Comparison of ENCODE assay signal across 8 mouse cellular contexts in genomic region chr17:83706116-83706593, GRCm38 (mm10). TPM values are rescaled to one million over a fixed set of nuclear protein-coding genes. Genes with fewer than 3 reads are reported as not detected.
DNase-seq lines count a peak whose midpoint lies in the region; ATAC-seq and TF ChIP-seq lines count a peak whose summit lies in the region.

Gene Mta3 (plus strand): TSS chr17:83706163.

- no peak for TF ChIP-seq CTCF in heart, adult 2 months (IDR thresholded peaks at IDR 0.05)

- DNase-seq in left cerebral cortex, adult 18-20 months (ENCODE audit: low spot score in 2 of 2), result peak; percentile 56 to 67
- no peak for DNase-seq in left cerebral cortex, adult 11 months (ENCODE audit: low spot score)
- peak; percentile 28 for DNase-seq in embryonic facial prominence, embryonic 14.5 days (ENCODE audit: low spot score)
- DNase-seq in heart, adult 2 months, result peak; percentile 82 to 85
- DNase-seq in kidney, adult 11 months, result peak; percentile 41
- peak; percentile 72 for DNase-seq in limb, embryonic 11.5 days (ENCODE audit: low spot score)
- peak; percentile 96 for DNase-seq in midbrain, embryonic 11.5 days (ENCODE audit: low spot score, missing footprints)
- peak; percentile 67 to 76 for DNase-seq in spleen, adult 18-20 months

- peak; percentile 64 for ATAC-seq in embryonic facial prominence, embryonic 14.5 days (ENCODE audit: low read depth)
- ATAC-seq in limb, embryonic 11.5 days (ENCODE audit: insufficient number of reproducible peaks, low FRiP score, low TSS enrichment, low read depth), result peak; percentile 61
- ATAC-seq in midbrain, embryonic 11.5 days (ENCODE audit: low FRiP score), result peak; percentile 82

- no peak for TF ChIP-seq POLR2A in heart, adult 2 months (IDR thresholded peaks at IDR 0.05; ENCODE audit: insufficient read depth, low read depth, low read length)

- H3K36me3 ChIP-seq in embryonic facial prominence, embryonic 14.5 days (ENCODE audit: control insufficient read depth, insufficient read depth, low read length), result peaks cover 23% of the 10 kb centered on the region
- no peaks in the 10 kb centered on the region for H3K36me3 ChIP-seq in heart, adult 2 months (ENCODE audit: control insufficient read depth, insufficient read depth, low read length)
- H3K36me3 ChIP-seq in limb, embryonic 11.5 days (ENCODE audit: control insufficient read depth, insufficient read depth, low read length), result peaks cover 3% of the 10 kb centered on the region; the same call in 1 of the 2 replicates
- no peaks in the 10 kb centered on the region for H3K36me3 ChIP-seq in midbrain, embryonic 11.5 days (ENCODE audit: control insufficient read depth, insufficient read depth, low read length)

- peaks cover 9% of the 10 kb centered on the region for H3K4me1 ChIP-seq in embryonic facial prominence, embryonic 14.5 days (ENCODE audit: control insufficient read depth, insufficient read depth, low read length)
- H3K4me1 ChIP-seq in heart, adult 2 months (ENCODE audit: control insufficient read depth, insufficient read depth, low read length), result no peaks in the 10 kb centered on the region; the same call in 1 of the 2 replicates
- H3K4me1 ChIP-seq in limb, embryonic 11.5 days (ENCODE audit: control insufficient read depth, insufficient read depth, low read length), result 0 out of 2 replicates have a peak, but pooled peaks cover 5% of the 10 kb centered on the region
- H3K4me1 ChIP-seq in midbrain, embryonic 11.5 days (ENCODE audit: control insufficient read depth, insufficient read depth, low read length), result 0 out of 2 replicates have a peak, but pooled peaks cover 2% of the 10 kb centered on the region

- no CpG with 5 or more reads among the region's 56 CpGs for WGBS in embryonic facial prominence, embryonic 14.5 days
- 1% methylated on average over 49 of the region's 56 CpGs for WGBS in heart, adult 2 months
- under 1% methylated on average over 20 of the region's 56 CpGs for WGBS in limb, embryonic 11.5 days
- 0% methylated on average over 18 of the region's 56 CpGs for whole genome bisulfite sequencing in midbrain, embryonic 11.5 days

- no peaks in the 10 kb centered on the region for H3K79me2 ChIP-seq in heart, adult 2 months (replicated peaks; ENCODE audit: control insufficient read depth, insufficient read depth, low read length)

- intact Hi-C loops in heart, adult 2 months (cut with DNase I), result no loop called here

- H3K4me2 ChIP-seq in embryonic facial prominence, embryonic 14.5 days (ENCODE audit: low read depth, low read length), result peak within 1 kb of the TSS; percentile 56
- peak within 1 kb of the TSS; percentile 86 for H3K4me2 ChIP-seq in limb, embryonic 11.5 days (ENCODE audit: low read depth, severe bottlenecking)
- peak within 1 kb of the TSS; percentile 88 for H3K4me2 ChIP-seq in midbrain, embryonic 11.5 days

- no peak for TF ChIP-seq EP300 in heart, adult 2 months (IDR thresholded peaks at IDR 0.05; ENCODE audit: insufficient read depth, low read depth, low read length)

- no peaks in the 10 kb centered on the region for H3K9me3 ChIP-seq in embryonic facial prominence, embryonic 14.5 days (ENCODE audit: control insufficient read depth, low read length)
- no peaks in the 10 kb centered on the region for H3K9me3 ChIP-seq in limb, embryonic 11.5 days (ENCODE audit: control insufficient read depth, low read length)
- no peaks in the 10 kb centered on the region for H3K9me3 ChIP-seq in midbrain, embryonic 11.5 days (ENCODE audit: control insufficient read depth, low read length)

- no peaks in the 10 kb centered on the region for H3K27me3 ChIP-seq in embryonic facial prominence, embryonic 14.5 days (replicated peaks; ENCODE audit: control insufficient read depth, insufficient read depth, low read length)
- H3K27me3 ChIP-seq in heart, adult 2 months (ENCODE audit: control insufficient read depth, insufficient read depth, low read length), result no peaks in the 10 kb centered on the region
- no peaks in the 10 kb centered on the region for H3K27me3 ChIP-seq in limb, embryonic 11.5 days (ENCODE audit: control insufficient read depth, insufficient read depth, low read length)
- no peaks in the 10 kb centered on the region for H3K27me3 ChIP-seq in midbrain, embryonic 11.5 days (ENCODE audit: control insufficient read depth, insufficient read depth, low read length)

- H3K4me3 ChIP-seq in embryonic facial prominence, embryonic 14.5 days (ENCODE audit: low read depth, low read length), result peak within 1 kb of the TSS; percentile 89
- peak within 1 kb of the TSS; percentile 82 for H3K4me3 ChIP-seq in heart, adult 2 months
- peak within 1 kb of the TSS; percentile 83 for H3K4me3 ChIP-seq in limb, embryonic 11.5 days (ENCODE audit: low read depth, low read length)
- H3K4me3 ChIP-seq in midbrain, embryonic 11.5 days (ENCODE audit: low read depth, low read length), result peak within 1 kb of the TSS; percentile 81

- peak within 1 kb of the TSS; percentile 95 for H3K9ac ChIP-seq in embryonic facial prominence, embryonic 14.5 days (ENCODE audit: low read depth, low read length)
- H3K9ac ChIP-seq in heart, adult 2 months (ENCODE audit: low read depth, low read length), result peak within 1 kb of the TSS; percentile 86
- peak within 1 kb of the TSS; percentile 95 for H3K9ac ChIP-seq in limb, embryonic 11.5 days (ENCODE audit: low read length)
- H3K9ac ChIP-seq in midbrain, embryonic 11.5 days (ENCODE audit: low read length), result peak within 1 kb of the TSS; percentile 95

- H3K27ac ChIP-seq in embryonic facial prominence, embryonic 14.5 days (replicated peaks; ENCODE audit: low read depth, low read length), result peak within 1 kb of the TSS; percentile 94
- H3K27ac ChIP-seq in heart, adult 2 months, result peak within 1 kb of the TSS; percentile 90
- H3K27ac ChIP-seq in limb, embryonic 11.5 days (replicated peaks; ENCODE audit: low read depth, low read length), result peak within 1 kb of the TSS; percentile 91
- peak within 1 kb of the TSS; percentile 71 for H3K27ac ChIP-seq in midbrain, embryonic 11.5 days (ENCODE audit: low read depth, low read length)

RNA-seq across cellular contexts. Expression of gene Mta3, which starts in this region (rescaled TPM):
- 100 to 1,000 TPM in 1 of 2 experiments, 10 to 100 TPM in 1; 96.4 to 102 TPM for total RNA-seq in left cerebral cortex, adult 18-20 months (2021)
- polyA plus RNA-seq in embryonic facial prominence, embryonic 14.5 days (2014; fragmentation: Nextera tagmentation; extraction: Ambion mirVana), result 30.8 and 34.1 TPM in 2 replicates
- 10 to 100 TPM; 17.5 to 20.1 TPM for total RNA-seq in heart, adult 2 months (2021)
- 15.1 and 19.2 TPM in 2 replicates for polyA plus RNA-seq in heart, adult 2 months (2012; rRNA removed)
- polyA plus RNA-seq in limb, embryonic 11.5 days (2014; fragmentation: Nextera tagmentation; extraction: Ambion mirVana), result 42.4 and 44.6 TPM in 2 replicates
- polyA plus RNA-seq in midbrain, embryonic 11.5 days (2014; fragmentation: Nextera tagmentation; extraction: Ambion mirVana), result 28.8 and 31.1 TPM in 2 replicates

Comparison
In these comparisons a context has a peak if more than half of its experiments do, and no peak if none do; other contexts are left out.
1. RNA of gene Mta3 (total RNA-seq): 96.4 to 102 TPM in left cerebral cortex, adult 18-20 months; 17.5 to 20.1 TPM in heart, adult 2 months; every median in the first group is over 4 times any median in the second.
2. Peak in every context shown above with its lines, with median percentiles within 50 percentile points of each other: ATAC-seq, H3K27ac ChIP-seq, H3K4me2 ChIP-seq, H3K4me3 ChIP-seq and H3K9ac ChIP-seq.